Mouse (Mus musculus) liver, embryonic 14.5 days (tissue): ENCODE data around the gene Tmed9.

Experiments used
- CTCF ChIP-seq: IDR thresholded peaks from 2 replicates; pipeline ENCODE4 v1.5.1; 2016; ENCODE audit warnings: antibody characterized with exemption, low read depth, control low read depth
- EP300 ChIP-seq: IDR thresholded peaks from 2 replicates; pipeline ENCODE4 v1.6.1; 2016; ENCODE audit warnings: antibody characterized with exemption, low read depth

DNA sequence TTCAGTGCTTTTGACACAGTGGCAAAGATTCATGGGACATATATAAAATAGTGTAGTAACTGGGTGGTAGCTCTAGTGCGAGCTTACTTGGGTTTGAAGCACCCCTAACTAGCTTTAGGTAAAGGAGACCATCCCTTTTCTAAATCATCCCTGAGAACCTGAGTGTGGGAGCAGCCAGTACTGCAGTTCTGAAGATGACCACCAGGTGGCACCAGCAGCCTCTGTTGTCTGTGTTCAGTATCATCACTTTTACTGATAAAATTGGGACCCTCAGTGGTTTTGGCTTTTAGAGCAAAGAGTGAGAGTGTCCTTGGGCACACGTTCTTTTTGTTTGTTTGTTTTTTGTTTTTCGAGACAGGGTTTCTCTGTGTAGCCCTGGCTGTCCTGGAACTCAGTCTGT lies 28.1 kb downstream of the Tmed9 start:
- TF ChIP-seq CTCF (peak; percentile 94), EP300 (no peak)
